22 mouse cellular contexts compared by ENCODE assay signal in genomic region chr5:103534454-103534853, GRCm38 (mm10).
A peak's percentile ranks its signal among the peaks of the same experiment; 100 is the strongest.
DNase-seq lines count a peak whose midpoint lies in the region; ATAC-seq lines count a peak whose summit lies in the region.
"Had no signal": no experiment of that assay in that cellular context is flagged by ENCODE, and none has a peak within 500 bp of the region (broad histone marks: within the 10 kb centered on the region; RNA-seq: fewer than 3 reads in every experiment).

No protein-coding gene starts in this region.

- H3K4me2 ChIP-seq in kidney, embryonic 16.5 days (replicated peaks; ENCODE audit: low read depth, low read length) = no peak overlapping the region
- H3K4me2 ChIP-seq: embryonic facial prominence, embryonic 13.5 days; forebrain, embryonic 12.5 days; hindbrain, embryonic 14.5 days; midbrain, embryonic 11.5 days had no signal

- H3K27ac ChIP-seq in kidney, embryonic 16.5 days (ENCODE audit: low read length) = no peak overlapping the region
- H3K27ac ChIP-seq: embryonic facial prominence, embryonic 13.5 days; forebrain, embryonic 12.5 days; hindbrain, embryonic 14.5 days; limb, embryonic 10.5 days; macrophage had no signal

- no peaks in the 10 kb centered on the region for H3K9me3 ChIP-seq in kidney, embryonic 16.5 days (ENCODE audit: low read length)
- H3K9me3 ChIP-seq: embryonic facial prominence, embryonic 13.5 days; forebrain, embryonic 12.5 days; limb, embryonic 10.5 days had no signal

- no peak for ATAC-seq in kidney, embryonic 16.5 days (ENCODE audit: low FRiP score, low TSS enrichment)
- ATAC-seq: inflammation-experienced regulatory T-cells, adult 6 months had no signal

- H3K27me3 ChIP-seq in kidney, embryonic 16.5 days (ENCODE audit: insufficient read depth, low read length) = no peaks in the 10 kb centered on the region
- H3K27me3 ChIP-seq: embryonic facial prominence, embryonic 13.5 days; forebrain, embryonic 12.5 days had no signal

- 0 out of 2 replicates have a peak, but pooled peaks cover 4% of the 10 kb centered on the region for H3K4me1 ChIP-seq in kidney, embryonic 16.5 days (ENCODE audit: insufficient read depth, low read length)

- WGBS in kidney, embryonic 16.5 days = 60% methylated on average over 3 of the region's 3 CpGs

- H3K9ac ChIP-seq in kidney, embryonic 16.5 days (replicated peaks; ENCODE audit: low read length) = no peak overlapping the region
- H3K9ac ChIP-seq: embryonic facial prominence, embryonic 13.5 days; forebrain, embryonic 12.5 days; hindbrain, embryonic 14.5 days had no signal

- DNase-seq in kidney, adult 18-20 months = peak; percentile 25
- peak; percentile 31 for DNase-seq in lung, postnatal 10 days
- no peak for DNase-seq in lung, postnatal 25 days (ENCODE audit: low spot score)
- peak; percentile 60 for DNase-seq in kidney, postnatal 14 days
- DNase-seq in thymus, postnatal 36 days = no peak
- DNase-seq in embryo, embryonic 11 days = no peak
- DNase-seq: adrenal gland, postnatal 14 days; cerebellum, adult 2 months; cerebellum, postnatal 25 days; heart, postnatal 36 days; liver; right cerebral cortex, postnatal 4 days; thymus, postnatal 4 days had no signal

- no peak overlapping the region for H3K4me3 ChIP-seq in kidney, embryonic 16.5 days (ENCODE audit: low read length)
- H3K4me3 ChIP-seq: embryonic facial prominence, embryonic 13.5 days; erythroblast, embryonic 14.5 days; forebrain, embryonic 12.5 days; limb, embryonic 10.5 days had no signal

- H3K36me3 ChIP-seq in kidney, embryonic 16.5 days (ENCODE audit: insufficient read depth, low read length) = peaks cover 27% of the 10 kb centered on the region

Comparison
In these comparisons a context has a peak if more than half of its experiments do, and no peak if none do; other contexts are left out.
1. DNase-seq: peak in kidney, adult 18-20 months (single experiment), lung, postnatal 10 days (single experiment) and kidney, postnatal 14 days (single experiment); none in lung, postnatal 25 days (single experiment), thymus, postnatal 36 days (0 of 2) and embryo, embryonic 11 days (single experiment).